Mouse (Mus musculus) midbrain, postnatal 0 days (tissue): Measurements from ENCODE around the gene Nme3. TPM values are rescaled to one million over a fixed set of nuclear protein-coding genes. Genes with fewer than 3 reads are reported as not detected.
"Not testable (repeated sequence)": the region's sequence is repeated elsewhere in the genome, so short reads cannot be mapped to it uniquely, and the experiment has no call there.

Experiments used
- ATAC-seq: fragments of 200-750 bp; cut with Nextera tagmentation; 2 replicates; pipeline ENCODE4 v1.8.0; 2017; ENCODE audit warnings: moderate number of reproducible peaks, mild to moderate bottlenecking, moderate TSS enrichment, moderate library complexity; ENCODE audit not compliant: low FRiP score
- DNase-seq: peaks from one replicate; pipeline ENCODE4 v3.0.0-alpha.2; 2015; ENCODE audit warnings: low spot score
- H3K27ac ChIP-seq: fragments of 300-500 bp; sonication (generic); 2 replicates; pipeline ENCODE4 v1.5.1; 2014; ENCODE audit warnings: low read depth, mild to moderate bottlenecking, low read length, mixed read lengths
- H3K27me3 ChIP-seq: fragments of 300-500 bp; sonication (generic); 2 replicates; pipeline ENCODE4 v1.6.1; 2014; ENCODE audit warnings: low read length, control low read depth, mixed read lengths; ENCODE audit not compliant: insufficient read depth
- H3K36me3 ChIP-seq: fragments of 300-500 bp; sonication (generic); 2 replicates; pipeline ENCODE4 v1.6.1; 2014; ENCODE audit warnings: low read length, control low read depth, mixed read lengths; ENCODE audit not compliant: insufficient read depth
- H3K4me1 ChIP-seq: fragments of 300-500 bp; sonication (generic); 2 replicates; pipeline ENCODE4 v1.6.1; 2014; ENCODE audit warnings: mild to moderate bottlenecking, control low read depth, antibody characterized with exemption, low read length, mixed read lengths; ENCODE audit not compliant: insufficient read depth
- H3K4me2 ChIP-seq: fragments of 300-500 bp; sonication (generic); 2 replicates; pipeline ENCODE4 v1.6.1; 2014; ENCODE audit warnings: low read depth, mild to moderate bottlenecking, low read length, mixed read lengths; ENCODE audit not compliant: poor library complexity, severe bottlenecking
- H3K4me3 ChIP-seq: fragments of 300-500 bp; sonication (generic); 2 replicates; pipeline ENCODE4 v1.5.1; 2014; ENCODE audit warnings: low read depth, mild to moderate bottlenecking, low read length, moderate library complexity
- H3K9ac ChIP-seq: fragments of 300-500 bp; sonication (generic); replicated peaks from 2 replicates; pipeline ENCODE4 v1.6.1; 2014; ENCODE audit warnings: mild to moderate bottlenecking, low read length, moderate library complexity, mixed read lengths; ENCODE audit not compliant: poor library complexity, severe bottlenecking
- H3K9me3 ChIP-seq: fragments of 300-500 bp; sonication (generic); 2 replicates; pipeline ENCODE4 v1.6.1; 2016; ENCODE audit warnings: low read length, control low read depth
- CTCF ChIP-seq: IDR thresholded peaks from 2 replicates; pipeline ENCODE4 v1.5.1; 2016; ENCODE audit warnings: antibody characterized with exemption, mild to moderate bottlenecking
- WGBS: fragments of 180-500 bp; shearing (Covaris S2); extraction: QIAGEN DNeasy Blood & Tissue Kit; methylation state at CpG from one replicate; pipeline ENCODE4 v1.1.7; 2014; 5-methylcytosine and 5-hydroxymethylcytosine counted together
- polyA plus RNA-seq: library from polyadenylated mRNA; unstranded; fragments of >200 nt; fragmentation: Nextera tagmentation; extraction: Ambion mirVana; gene quantifications from 2 replicates; pipeline ENCODE4 v1.2.1, GENCODE M21; 2015
- total RNA-seq: library from RNA; depleted of rRNA; stranded (reverse); fragments of >200 nt; gene quantifications from 2 replicates; pipeline ENCODE4 v1.2.3, GENCODE M21; 2014; rRNA removed

Gene Nme3
- total and polyA plus RNA-seq, 2 experiments from 2014 or later, result 54.4 to 98.3 TPM

DNA sequence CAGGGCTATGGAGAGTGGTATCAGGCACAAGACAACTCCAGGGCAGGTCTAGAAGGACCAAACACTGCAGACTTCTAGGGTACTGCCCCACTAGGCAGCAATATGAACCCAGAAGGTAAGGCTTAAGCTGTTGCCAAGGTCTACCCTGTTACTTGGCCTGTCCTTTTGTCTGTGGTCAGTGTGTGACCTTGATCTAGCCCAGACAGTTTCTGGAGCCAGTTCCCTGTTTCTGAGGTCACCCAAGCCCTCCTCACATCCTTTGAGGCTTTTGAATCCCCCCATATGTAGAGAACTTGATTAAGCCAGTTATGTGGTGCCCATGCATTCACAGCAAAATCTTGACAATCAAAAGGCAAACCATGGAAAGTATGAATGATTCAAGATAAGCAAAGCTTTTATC is 39.4 kb downstream of the Nme3 start:
- no peak for TF ChIP-seq CTCF
- Histone ChIP-seq H3K27me3 (no peaks in the 10 kb centered on the region), H3K36me3 (0 out of 2 replicates have a peak, but pooled peaks cover 2% of the 10 kb centered on the region), H3K4me3 (peak overlapping the region; percentile 93), H3K9ac (peak overlapping the region; percentile 92), H3K9me3 (no peaks in the 10 kb centered on the region), H3K4me2 (peak overlapping the region; percentile 79), H3K4me1 (peaks cover 16% of the 10 kb centered on the region), H3K27ac (no peak overlapping the region)
- no peak for DNase-seq
- no peak for ATAC-seq

- Histone ChIP-seq H3K9me3 (no peaks in the 10 kb centered on the region), H3K4me3 (peak within 1 kb of the TSS; percentile 93), H3K9ac (peak within 1 kb of the TSS; percentile 92), H3K4me2 (peak within 1 kb of the TSS; percentile 79), H3K4me1 (peaks cover 16% of the 10 kb centered on the region), H3K27ac (peak within 1 kb of the TSS; percentile 86), H3K27me3 (no peaks in the 10 kb centered on the region), H3K36me3 (0 out of 2 replicates have a peak, but pooled peaks cover 2% of the 10 kb centered on the region)
- WGBS, result under 1% methylated on average over 78 of the region's 78 CpGs
- DNase-seq, result peak; percentile 96
- peak; percentile 97 for ATAC-seq
- TF ChIP-seq CTCF, result peak; percentile 50
These were observed 40.2 kb downstream of the Nme3 start, which contains the start of gene Mapk8ip3 for GRCm38 (mm10) chr17:24936259-24937237. Mapk8ip3 (minus strand) TSS chr17:24936977.

GRCm38 (mm10) chr17:24937266-24937665 is 41.0 kb downstream of the Nme3 start:
- WGBS, result 48% methylated on average over 6 of the region's 6 CpGs
- no peaks in the 10 kb centered on the region for H3K36me3 ChIP-seq
- ATAC-seq (no peak), DNase-seq (no peak)
- H3K4me2 ChIP-seq, result peak overlapping the region; percentile 79
- no peaks in the 10 kb centered on the region for H3K9me3 ChIP-seq
- peak overlapping the region; percentile 93 for H3K4me3 ChIP-seq
- H3K27me3 ChIP-seq, result no peaks in the 10 kb centered on the region
- H3K4me1 ChIP-seq, result peaks cover 16% of the 10 kb centered on the region
- peak overlapping the region; percentile 92 for H3K9ac ChIP-seq
- TF ChIP-seq CTCF, result peak; percentile 36
- H3K27ac ChIP-seq, result peak overlapping the region; percentile 86

- not testable (repeated sequence) for H3K4me2 ChIP-seq, H3K4me3 ChIP-seq, H3K9me3 ChIP-seq, H3K4me1 ChIP-seq, ATAC-seq, H3K9ac ChIP-seq, H3K27me3 ChIP-seq, H3K27ac ChIP-seq
- DNase-seq, result peak; percentile 3
- WGBS, result 3% methylated on average over 2 of the region's 2 CpGs
- H3K36me3 ChIP-seq, result peaks cover 12% of the 10 kb centered on the region
- TF ChIP-seq CTCF, result peak; percentile 76
These were observed 46.2 kb downstream of the Nme3 start for GRCm38 (mm10) chr17:24942453-24942852.

GRCm38 (mm10) chr17:24943036-24943435 is 46.7 kb downstream of the Nme3 start:
- TF ChIP-seq CTCF, result no peak
- DNase-seq, result no peak
- no peak overlapping the region for H3K9ac ChIP-seq
- H3K36me3 ChIP-seq, result peaks cover 18% of the 10 kb centered on the region
- H3K27me3 ChIP-seq, result no peaks in the 10 kb centered on the region
- no peak overlapping the region for H3K27ac ChIP-seq
- no peak overlapping the region for H3K4me2 ChIP-seq
- no peak for ATAC-seq
- no peaks in the 10 kb centered on the region for H3K9me3 ChIP-seq
- no peak overlapping the region for H3K4me3 ChIP-seq
- 94% methylated on average over 7 of the region's 7 CpGs for WGBS
- no peaks in the 10 kb centered on the region for H3K4me1 ChIP-seq

DNA sequence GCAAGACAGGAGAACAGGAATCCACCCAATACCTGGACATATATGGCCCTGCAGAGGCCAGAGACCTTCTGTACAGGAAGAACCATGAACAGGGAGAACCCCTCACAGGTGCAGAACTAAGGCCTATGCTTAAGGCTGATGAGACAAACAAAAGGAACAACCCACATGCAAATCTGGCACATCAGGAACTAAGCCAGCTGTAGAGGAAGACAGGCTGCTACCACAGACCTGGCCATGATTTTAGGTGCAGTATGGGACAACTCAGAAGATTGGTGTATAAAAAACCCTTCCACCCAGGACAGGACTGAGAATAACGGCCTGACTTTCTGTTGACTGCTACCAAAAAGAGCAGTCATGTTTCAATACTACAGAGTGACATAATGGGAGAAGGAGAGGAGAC is 47.3 kb downstream of the Nme3 start:
- not testable (repeated sequence) for H3K9me3 ChIP-seq, H3K27me3 ChIP-seq, H3K4me2 ChIP-seq, DNase-seq, ATAC-seq, H3K9ac ChIP-seq, H3K27ac ChIP-seq, H3K4me3 ChIP-seq, H3K4me1 ChIP-seq
- WGBS, result 83% methylated on average over 1 of the region's 1 CpGs
- H3K36me3 ChIP-seq, result peaks cover 21% of the 10 kb centered on the region

Other genes starting within 250 kb of the Nme3 start
- 61.7 and 62.8 TPM in 2 replicates for gene Slc9a3r2, start 246.2 kb upstream of the Nme3 start, total RNA-seq
- gene Slc9a3r2, start 246.2 kb upstream of the Nme3 start, polyA plus RNA-seq, result 52.1 and 52.7 TPM in 2 replicates
- gene Npw, start 238.0 kb upstream of the Nme3 start, total RNA-seq, result not detected in 2 replicates
- gene Npw, start 238.0 kb upstream of the Nme3 start, polyA plus RNA-seq, result 0.59 and 0.86 TPM in 2 replicates
- gene Zfp598, start 226.8 kb upstream of the Nme3 start, total RNA-seq, result 36.4 and 40.0 TPM in 2 replicates
- gene Zfp598, start 226.8 kb upstream of the Nme3 start, polyA plus RNA-seq, result 15.7 and 16.4 TPM in 2 replicates
- 330 and 376 TPM in 2 replicates for gene Syngr3, start 206.5 kb upstream of the Nme3 start, total RNA-seq
- 334 and 375 TPM in 2 replicates for gene Syngr3, start 206.5 kb upstream of the Nme3 start, polyA plus RNA-seq
- gene Gfer, start 200.3 kb upstream of the Nme3 start, total RNA-seq, result 28.0 and 44.3 TPM in 2 replicates
- 36.7 and 39.4 TPM in 2 replicates for gene Gfer, start 200.3 kb upstream of the Nme3 start, polyA plus RNA-seq
- 7.2 and 11.1 TPM in 2 replicates for gene Noxo1, start 200.3 kb upstream of the Nme3 start, total RNA-seq
- gene Noxo1, start 200.3 kb upstream of the Nme3 start, polyA plus RNA-seq, result 1.9 and 2.1 TPM in 2 replicates
- gene Tbl3, start 188.8 kb upstream of the Nme3 start, total RNA-seq, result 44.0 and 56.4 TPM in 2 replicates
- gene Tbl3, start 188.8 kb upstream of the Nme3 start, polyA plus RNA-seq, result 38.2 and 46.7 TPM in 2 replicates
- gene Rnf151, start 178.4 kb upstream of the Nme3 start, total RNA-seq, result not detected in 2 replicates
- not detected in 2 replicates for gene Rnf151, start 178.4 kb upstream of the Nme3 start, polyA plus RNA-seq
- gene Rps2, start 178.4 kb upstream of the Nme3 start, total RNA-seq, result 2,209 and 2,389 TPM in 2 replicates
- 749 and 802 TPM in 2 replicates for gene Rps2, start 178.4 kb upstream of the Nme3 start, polyA plus RNA-seq
- gene Ndufb10, start 172.0 kb upstream of the Nme3 start, total RNA-seq, result 150 and 170 TPM in 2 replicates
- 344 and 349 TPM in 2 replicates for gene Ndufb10, start 172.0 kb upstream of the Nme3 start, polyA plus RNA-seq
- not detected in 2 replicates for gene Rpl3l, start 168.7 kb upstream of the Nme3 start, total RNA-seq
- 0.21 and 0.37 TPM in 2 replicates for gene Rpl3l, start 168.7 kb upstream of the Nme3 start, polyA plus RNA-seq
- gene Msrb1, start 159.9 kb upstream of the Nme3 start, total RNA-seq, result 9.6 and 14.1 TPM in 2 replicates
- gene Msrb1, start 159.9 kb upstream of the Nme3 start, polyA plus RNA-seq, result 20.6 and 22.6 TPM in 2 replicates
- gene Hs3st6, start 143.5 kb upstream of the Nme3 start, total RNA-seq, result 0.49 TPM in 1 of 2 replicates, not detected in the other
- 0.22 and 0.50 TPM in 2 replicates for gene Hs3st6, start 143.5 kb upstream of the Nme3 start, polyA plus RNA-seq
- not detected in 2 replicates for gene Meiob, start 92.2 kb upstream of the Nme3 start, total RNA-seq
- gene Meiob, start 92.2 kb upstream of the Nme3 start, polyA plus RNA-seq, result 0.12 TPM in 1 of 2 replicates, not detected in the other
- 73.6 and 119 TPM in 2 replicates for gene Hagh, start 56.4 kb upstream of the Nme3 start, total RNA-seq
- gene Hagh, start 56.4 kb upstream of the Nme3 start, polyA plus RNA-seq, result 74.0 and 79.5 TPM in 2 replicates
- gene Fahd1, start 46.1 kb upstream of the Nme3 start, total RNA-seq, result 11.7 and 14.0 TPM in 2 replicates
- gene Fahd1, start 46.1 kb upstream of the Nme3 start, polyA plus RNA-seq, result 18.2 and 20.8 TPM in 2 replicates
- 0.28 TPM in 1 of 2 replicates, not detected in the other for gene Igfals, start 30.5 kb upstream of the Nme3 start, total RNA-seq
- gene Igfals, start 30.5 kb upstream of the Nme3 start, polyA plus RNA-seq, result 0.31 TPM in 1 of 2 replicates, not detected in the other
- 39.6 and 60.2 TPM in 2 replicates for gene Nubp2, start 10.2 kb upstream of the Nme3 start, total RNA-seq
- gene Nubp2, start 10.2 kb upstream of the Nme3 start, polyA plus RNA-seq, result 55.8 and 63.9 TPM in 2 replicates
- gene Spsb3, start 9.9 kb upstream of the Nme3 start, total RNA-seq, result 87.5 and 105 TPM in 2 replicates
- gene Spsb3, start 9.9 kb upstream of the Nme3 start, polyA plus RNA-seq, result 100 and 110 TPM in 2 replicates
- 29.7 and 31.7 TPM in 2 replicates for gene Eme2, start 1.4 kb upstream of the Nme3 start, total RNA-seq
- gene Eme2, start 1.4 kb upstream of the Nme3 start, polyA plus RNA-seq, result 20.2 and 22.5 TPM in 2 replicates
- 43.8 and 46.1 TPM in 2 replicates for gene Mrps34, start 1.4 kb upstream of the Nme3 start, total RNA-seq
- 128 and 131 TPM in 2 replicates for gene Mrps34, start 1.4 kb upstream of the Nme3 start, polyA plus RNA-seq
- gene Mapk8ip3, start 40.5 kb downstream of the Nme3 start, total RNA-seq, result 153 and 168 TPM in 2 replicates
- gene Mapk8ip3, start 40.5 kb downstream of the Nme3 start, polyA plus RNA-seq, result 70.5 and 72.5 TPM in 2 replicates
- 60.7 and 61.0 TPM in 2 replicates for gene Jpt2, start 64.2 kb downstream of the Nme3 start, total RNA-seq
- 64.5 and 66.7 TPM in 2 replicates for gene Jpt2, start 64.2 kb downstream of the Nme3 start, polyA plus RNA-seq
- 17.4 and 22.3 TPM in 2 replicates for gene Cramp1l, start 119.3 kb downstream of the Nme3 start, total RNA-seq
- 2.7 and 3.2 TPM in 2 replicates for gene Cramp1l, start 119.3 kb downstream of the Nme3 start, polyA plus RNA-seq
- gene Ift140, start 119.6 kb downstream of the Nme3 start, total RNA-seq, result 22.7 and 39.8 TPM in 2 replicates
- gene Ift140, start 119.6 kb downstream of the Nme3 start, polyA plus RNA-seq, result 13.5 and 14.4 TPM in 2 replicates
- 11.1 and 11.2 TPM in 2 replicates for gene Tmem204, start 187.1 kb downstream of the Nme3 start, total RNA-seq
- gene Tmem204, start 187.1 kb downstream of the Nme3 start, polyA plus RNA-seq, result 8.2 and 8.3 TPM in 2 replicates
- gene Telo2, start 219.5 kb downstream of the Nme3 start, total RNA-seq, result 45.0 and 56.3 TPM in 2 replicates
- gene Telo2, start 219.5 kb downstream of the Nme3 start, polyA plus RNA-seq, result 34.9 and 36.5 TPM in 2 replicates
- gene Ptx4, start 224.3 kb downstream of the Nme3 start, total RNA-seq, result 0.42 TPM in 1 of 2 replicates, not detected in the other
- 0.20 and 0.59 TPM in 2 replicates for gene Ptx4, start 224.3 kb downstream of the Nme3 start, polyA plus RNA-seq
- 37.9 and 39.5 TPM in 2 replicates for gene Clcn7, start 236.9 kb downstream of the Nme3 start, total RNA-seq
- gene Clcn7, start 236.9 kb downstream of the Nme3 start, polyA plus RNA-seq, result 25.5 and 26.7 TPM in 2 replicates